Mouse (Mus musculus) lung, embryonic 14.5 days (tissue): ENCODE measurements at regions not wholly inside any gene's neighbourhood (a gene's known extent, or its start where the extent isn't known, plus 50 kb on each side); places are given as distances from the start of the nearest gene placed in this dataset.

Experiments
- ATAC-seq: fragments of 200-750 bp; cut with Nextera tagmentation; 2 replicates; pipeline ENCODE4 v1.8.0; 2017; ENCODE audit warnings: mild to moderate bottlenecking, moderate TSS enrichment, moderate library complexity; ENCODE audit not compliant: insufficient read depth
- DNase-seq: peaks from one replicate; pipeline ENCODE4 v3.0.0-alpha.2; 2015
- H3K27ac ChIP-seq: fragments of 300-500 bp; sonication (generic); 2 replicates; pipeline ENCODE4 v1.5.1; 2014; ENCODE audit warnings: low read depth, mild to moderate bottlenecking, moderate library complexity
- H3K27me3 ChIP-seq: fragments of 300-500 bp; sonication (generic); 2 replicates; pipeline ENCODE4 v1.6.1; 2014; ENCODE audit warnings: low read length, control low read depth; ENCODE audit not compliant: insufficient read depth
- H3K36me3 ChIP-seq: fragments of 300-500 bp; sonication (generic); 2 replicates; pipeline ENCODE4 v1.6.1; 2014; ENCODE audit warnings: control low read depth; ENCODE audit not compliant: insufficient read depth
- H3K4me1 ChIP-seq: fragments of 300-500 bp; sonication (generic); 2 replicates; pipeline ENCODE4 v1.6.1; 2014; ENCODE audit warnings: antibody characterized with exemption, control low read depth; ENCODE audit not compliant: insufficient read depth
- H3K4me2 ChIP-seq: fragments of 300-500 bp; sonication (generic); 2 replicates; pipeline ENCODE4 v1.6.1; 2014; ENCODE audit warnings: mild to moderate bottlenecking
- H3K4me3 ChIP-seq: fragments of 300-500 bp; sonication (generic); 2 replicates; pipeline ENCODE4 v1.5.1; 2014; ENCODE audit warnings: low read depth, low read length
- H3K9ac ChIP-seq: fragments of 300-500 bp; sonication (generic); 2 replicates; pipeline ENCODE4 v1.6.1; 2014
- H3K9me3 ChIP-seq: fragments of 300-500 bp; sonication (generic); 2 replicates; pipeline ENCODE4 v1.6.1; 2016; ENCODE audit warnings: low read depth, low read length, control low read depth
- CTCF ChIP-seq: IDR thresholded peaks from 2 replicates; pipeline ENCODE4 v1.5.1; 2016; ENCODE audit warnings: antibody characterized with exemption, low read depth
- WGBS: fragments of 180-500 bp; shearing (Covaris S2); extraction: QIAGEN DNeasy Blood & Tissue Kit; methylation state at CpG from one replicate; pipeline ENCODE4 v1.1.7; 2014; 5-methylcytosine and 5-hydroxymethylcytosine counted together

DNA sequence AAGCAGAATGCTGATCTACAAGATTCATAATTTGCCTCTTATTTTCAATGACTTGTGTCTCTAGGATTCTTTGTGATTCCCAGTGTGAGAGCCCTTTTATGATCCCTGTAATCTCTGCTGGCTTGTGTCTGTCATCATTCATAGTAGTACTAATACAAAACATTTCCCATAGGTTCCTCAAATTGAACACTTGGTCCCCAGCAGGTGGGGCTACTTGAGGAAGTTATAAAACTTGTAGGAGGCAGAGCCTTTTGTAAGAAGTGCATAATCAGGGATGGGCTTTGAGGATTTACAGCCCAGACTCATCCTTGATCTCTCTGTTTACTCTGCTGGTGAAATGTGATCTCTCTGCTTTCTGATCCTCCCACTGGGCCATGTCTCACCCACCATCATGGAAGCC is 743.6 kb downstream of the Adgrl2 start:
- no peaks in the 10 kb centered on the region for H3K9me3 ChIP-seq
- no peaks in the 10 kb centered on the region for H3K4me1 ChIP-seq
- H3K36me3 ChIP-seq: no peaks in the 10 kb centered on the region
- H3K4me3 ChIP-seq: no peak overlapping the region
- no peak overlapping the region for H3K9ac ChIP-seq
- ATAC-seq (no peak), DNase-seq (no peak)
- H3K4me2 ChIP-seq: no peak overlapping the region
- no peak for TF ChIP-seq CTCF
- no peak overlapping the region for H3K27ac ChIP-seq
- no peaks in the 10 kb centered on the region for H3K27me3 ChIP-seq

DNA sequence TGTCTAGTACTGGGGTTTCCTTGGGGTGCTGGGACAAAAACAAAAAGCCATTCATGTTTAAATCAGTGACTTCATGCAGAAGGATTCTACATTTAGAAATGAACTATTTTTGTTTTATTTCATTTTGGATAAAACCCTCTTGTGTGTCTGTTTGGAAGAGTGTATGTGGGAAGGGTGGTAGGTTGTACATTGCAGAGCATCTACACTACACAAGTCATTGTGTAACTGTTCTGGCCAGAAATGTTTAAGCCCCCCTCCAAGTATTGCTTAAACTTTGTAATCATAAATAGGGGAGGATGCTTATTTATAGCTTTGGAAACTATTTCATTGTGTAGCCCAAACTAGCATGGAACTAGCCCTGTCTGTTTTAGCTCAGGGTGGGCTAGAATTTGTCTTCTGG is 752.3 kb downstream of the Adgrl2 start:
- Histone ChIP-seq H3K4me2 (no peak overlapping the region), H3K9ac (no peak overlapping the region), H3K27me3 (no peaks in the 10 kb centered on the region), H3K9me3 (no peaks in the 10 kb centered on the region), H3K36me3 (no peaks in the 10 kb centered on the region), H3K4me1 (no peaks in the 10 kb centered on the region), H3K4me3 (no peak overlapping the region), H3K27ac (peak overlapping the region; percentile 8; the same call in 1 of the 2 replicates)
- DNase-seq: no peak
- ATAC-seq: no peak
- TF ChIP-seq CTCF: no peak

DNA sequence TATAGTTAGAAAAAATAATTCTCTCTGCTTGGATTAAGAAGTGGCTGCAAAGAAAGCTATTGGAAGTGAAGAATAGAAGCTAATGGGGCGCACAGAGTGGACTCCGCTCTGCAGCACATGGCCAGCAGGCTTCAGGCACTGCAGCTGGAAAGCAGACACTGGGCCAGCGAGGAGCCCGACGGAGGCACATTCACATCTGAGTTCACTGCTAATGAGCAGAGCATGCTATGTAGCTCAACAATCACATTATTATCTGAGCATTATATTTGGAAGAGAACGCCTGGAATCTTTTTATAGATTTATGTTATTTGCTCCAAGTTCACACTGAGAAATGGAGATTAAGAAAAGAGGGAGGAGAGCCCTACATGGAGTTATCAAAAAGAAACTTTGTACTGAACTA is 752.8 kb downstream of the Adgrl2 start:
- Histone ChIP-seq H3K27ac (no peak overlapping the region), H3K4me3 (no peak overlapping the region)
- peak; percentile 20; the same call in 1 of the 2 replicates for TF ChIP-seq CTCF

DNA sequence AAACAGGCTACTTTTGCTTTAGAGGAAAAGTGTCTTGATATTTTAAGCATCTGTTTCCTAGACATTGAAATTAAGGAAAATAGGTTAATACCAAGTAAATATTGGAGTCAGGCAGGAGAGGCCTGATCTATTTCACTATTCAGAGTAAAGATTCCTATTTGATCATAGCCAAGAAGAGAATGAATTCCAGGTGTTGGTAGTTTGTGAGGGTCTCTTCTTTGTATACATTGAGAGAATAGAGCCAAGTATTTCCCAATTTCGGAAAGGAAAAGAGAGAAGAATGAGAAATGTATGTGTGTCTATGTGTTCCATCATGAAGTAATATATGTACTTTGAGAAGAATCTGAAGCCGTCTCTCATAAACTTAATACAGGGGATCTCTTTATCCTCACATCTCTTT is 756.7 kb downstream of the Adgrl2 start:
- Histone ChIP-seq H3K27me3 (no peaks in the 10 kb centered on the region), H3K4me2 (no peak overlapping the region), H3K27ac (no peak overlapping the region), H3K9ac (no peak overlapping the region), H3K4me1 (no peaks in the 10 kb centered on the region), H3K36me3 (no peaks in the 10 kb centered on the region), H3K9me3 (no peaks in the 10 kb centered on the region), H3K4me3 (no peak overlapping the region)
- whole genome bisulfite sequencing: 72% methylated on average over 2 of the region's 2 CpGs
- DNase-seq (no peak), ATAC-seq (no peak)
- no peak for TF ChIP-seq CTCF

More for the DNA sequence above, 752.8 kb downstream of the Adgrl2 start:
- H3K9ac ChIP-seq: no peak overlapping the region
- 53% methylated on average over 6 of the region's 6 CpGs for WGBS
- DNase-seq (peak; percentile 89), ATAC-seq (peak; percentile 94)
- no peaks in the 10 kb centered on the region for H3K9me3 ChIP-seq
- no peaks in the 10 kb centered on the region for H3K4me1 ChIP-seq
- no peaks in the 10 kb centered on the region for H3K36me3 ChIP-seq
- H3K27me3 ChIP-seq: no peaks in the 10 kb centered on the region
- H3K4me2 ChIP-seq: no peak overlapping the region

DNA sequence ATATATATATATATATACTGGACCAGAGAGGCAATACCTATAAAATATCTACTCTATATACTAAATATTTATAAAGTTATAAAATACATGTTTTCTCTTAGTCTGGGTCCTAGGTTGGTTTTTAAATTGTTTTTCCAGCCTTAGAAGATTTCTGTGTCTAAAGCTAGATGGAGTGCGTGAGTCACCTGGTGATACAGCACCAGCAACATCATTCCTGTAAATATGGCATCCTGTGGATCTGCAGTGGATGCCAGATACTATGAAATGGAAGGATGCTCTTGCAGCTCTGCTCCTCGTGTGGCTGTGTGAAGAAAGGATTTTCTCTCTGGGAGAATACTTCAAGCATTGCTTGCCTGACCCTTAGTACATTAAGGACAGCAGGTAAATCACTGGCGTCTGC is 761.2 kb downstream of the Adgrl2 start:
- 74% methylated on average over 3 of the region's 3 CpGs for WGBS
- 0 out of 2 replicates have a peak, but pooled peaks have one; percentile 1 for TF ChIP-seq CTCF

DNA sequence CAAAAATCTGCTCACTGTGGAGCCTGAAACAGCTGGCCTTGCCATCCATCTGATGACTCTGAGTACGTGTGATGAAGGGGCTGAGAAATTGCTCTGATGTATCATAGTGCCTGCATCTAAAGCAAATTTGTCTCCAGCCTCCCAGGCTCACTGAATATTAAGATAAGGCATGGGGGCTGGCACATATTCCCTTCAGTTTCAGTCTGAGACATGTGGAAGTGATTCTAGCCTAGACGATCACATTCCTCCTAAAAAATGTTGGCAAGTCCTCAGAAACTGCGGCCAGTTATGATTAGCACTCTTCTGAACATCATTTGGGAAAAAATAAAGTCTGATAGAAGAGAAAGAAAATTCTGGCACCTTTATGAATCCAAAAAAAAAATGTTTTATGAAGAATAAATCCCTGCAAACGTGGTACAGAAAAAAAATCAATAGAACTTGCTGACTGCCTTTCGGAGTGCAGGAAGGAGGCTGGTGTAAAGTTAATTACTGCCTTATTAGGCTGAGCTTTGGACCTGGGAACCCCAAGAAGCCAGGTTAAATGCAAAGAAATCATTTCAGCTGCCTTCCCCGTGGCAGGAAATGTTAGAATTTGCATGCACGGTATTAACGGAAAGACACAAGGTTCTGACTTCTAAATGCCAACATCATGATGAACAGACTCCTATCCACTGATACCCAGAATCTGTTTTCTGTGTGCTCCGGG is 762.2 kb downstream of the Adgrl2 start:
- H3K4me3 ChIP-seq: no peak overlapping the region
- 32% methylated on average over 9 of the region's 9 CpGs for WGBS
- no peaks in the 10 kb centered on the region for H3K27me3 ChIP-seq
- H3K4me1 ChIP-seq: no peaks in the 10 kb centered on the region
- no peaks in the 10 kb centered on the region for H3K9me3 ChIP-seq
- H3K4me2 ChIP-seq: no peak overlapping the region
- TF ChIP-seq CTCF: no peak
- H3K9ac ChIP-seq: no peak overlapping the region
- DNase-seq: peak; percentile 84
- no peaks in the 10 kb centered on the region for H3K36me3 ChIP-seq
- ATAC-seq: peak; percentile 84
- H3K27ac ChIP-seq: no peak overlapping the region

More for the DNA sequence above, 761.2 kb downstream of the Adgrl2 start:
- no peaks in the 10 kb centered on the region for H3K27me3 ChIP-seq
- H3K4me3 ChIP-seq: no peak overlapping the region
- ATAC-seq (no peak), DNase-seq (no peak)
- H3K36me3 ChIP-seq: no peaks in the 10 kb centered on the region
- no peak overlapping the region for H3K9ac ChIP-seq
- H3K4me1 ChIP-seq: no peaks in the 10 kb centered on the region
- H3K4me2 ChIP-seq: no peak overlapping the region
- H3K27ac ChIP-seq: no peak overlapping the region
- no peaks in the 10 kb centered on the region for H3K9me3 ChIP-seq

DNA sequence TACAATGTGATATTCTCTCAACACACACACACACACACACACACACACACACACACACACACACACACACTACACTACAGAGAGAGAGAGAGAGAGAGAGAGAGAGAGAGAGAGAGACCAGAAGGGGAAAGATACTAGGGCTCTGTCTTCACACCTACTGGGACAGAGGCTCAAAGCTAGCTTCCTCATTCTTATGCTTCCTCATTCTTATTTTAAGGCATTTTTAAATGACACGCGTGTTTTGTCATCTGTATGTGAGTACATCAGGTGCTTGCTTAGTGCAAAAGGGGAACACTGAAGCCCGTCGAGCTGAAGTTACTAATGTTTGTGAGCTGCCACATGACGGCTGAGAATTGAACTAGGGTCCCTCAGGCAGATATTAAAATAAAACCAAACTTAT is 769.5 kb downstream of the Adgrl2 start:
- ATAC-seq (no peak), DNase-seq (no peak)
- no peak overlapping the region for H3K4me2 ChIP-seq
- no peak overlapping the region for H3K4me3 ChIP-seq
- 79% methylated on average over 5 of the region's 5 CpGs for WGBS
- no peaks in the 10 kb centered on the region for H3K36me3 ChIP-seq
- TF ChIP-seq CTCF: no peak
- H3K9me3 ChIP-seq: no peaks in the 10 kb centered on the region
- H3K27ac ChIP-seq: no peak overlapping the region
- H3K27me3 ChIP-seq: no peaks in the 10 kb centered on the region
- H3K4me1 ChIP-seq: no peaks in the 10 kb centered on the region
- no peak overlapping the region for H3K9ac ChIP-seq
